Mouse (Mus musculus): Measurements from ENCODE around the gene Gm9639. TPM values are rescaled to one million over a fixed set of nuclear protein-coding genes. Genes with fewer than 3 reads are reported as not detected.

Gene Gm9639
- polyA plus RNA-seq, 2 experiments, result not detected

DNA sequence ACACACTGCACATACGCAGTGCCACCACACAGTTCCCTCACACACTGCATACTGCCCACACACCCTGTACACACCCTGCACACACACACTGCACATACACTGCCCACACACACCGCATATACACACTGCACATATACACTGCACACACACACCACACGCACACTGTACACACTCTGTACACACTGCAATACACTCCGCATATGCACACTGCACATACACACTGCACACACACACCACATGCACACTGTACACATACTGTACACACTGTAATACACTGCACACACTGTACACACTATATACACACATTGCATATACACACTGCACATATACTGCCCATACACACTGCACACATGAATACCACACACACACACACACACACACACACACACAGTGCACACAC lies 23.6 kb upstream of the Gm9639 start:
- Histone ChIP-seq H3K9me3 (ENCODE audit: control insufficient read depth, low read length) (no peaks in the 10 kb centered on the region), H3K4me2 (replicated peaks; ENCODE audit: low read depth, low read length, severe bottlenecking) (no peak overlapping the region), H3K4me1 (ENCODE audit: control insufficient read depth, insufficient read depth, low read length) (no peaks in the 10 kb centered on the region), H3K4me3 (replicated peaks; ENCODE audit: low read length) (no peak overlapping the region), H3K9ac (ENCODE audit: low read depth, low read length, severe bottlenecking) (no peak overlapping the region), H3K27ac (replicated peaks; ENCODE audit: low read depth, low read length) (no peak overlapping the region), H3K36me3 (ENCODE audit: control insufficient read depth, insufficient read depth, low read length) (no peaks in the 10 kb centered on the region), H3K27me3 (ENCODE audit: control insufficient read depth, insufficient read depth, low read length) (no peaks in the 10 kb centered on the region)
- DNase-seq (ENCODE audit: low spot score), result no peak
- 93% methylated on average over 4 of the region's 4 CpGs for WGBS
- no peak for ATAC-seq (ENCODE audit: low FRiP score, low read depth)
- no peak for TF ChIP-seq POLR2A (IDR thresholded peaks at IDR 0.05; ENCODE audit: borderline replicate concordance, extremely low read depth, insufficient read depth, insufficient read length)

DNA sequence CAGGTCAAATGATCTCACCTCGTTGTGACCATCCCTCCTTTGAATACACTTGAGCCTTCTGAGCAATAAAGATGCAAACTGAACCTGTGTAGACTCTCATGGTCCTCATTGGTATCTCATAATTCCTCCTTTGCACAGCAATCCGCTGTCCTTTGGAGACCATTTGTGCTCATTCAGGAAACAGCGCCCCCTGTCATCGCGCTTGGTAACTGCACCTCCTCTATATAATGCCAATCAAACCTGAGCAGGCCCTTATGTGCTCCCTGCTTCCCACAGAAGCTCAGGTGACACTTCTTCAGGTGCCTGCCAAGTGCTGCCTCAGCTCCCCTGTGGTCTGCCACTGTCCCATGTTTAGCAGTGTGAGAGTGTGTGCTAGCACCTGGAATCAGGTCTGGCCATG lies 20.6 kb upstream of the Gm9639 start:
- ATAC-seq (ENCODE audit: low FRiP score, low read depth) (no peak), DNase-seq (ENCODE audit: low spot score) (no peak)
- Histone ChIP-seq H3K9me3 (ENCODE audit: control insufficient read depth, low read length) (no peaks in the 10 kb centered on the region), H3K4me2 (replicated peaks; ENCODE audit: low read depth, low read length, severe bottlenecking) (no peak overlapping the region), H3K27ac (replicated peaks; ENCODE audit: low read depth, low read length) (no peak overlapping the region), H3K9ac (ENCODE audit: low read depth, low read length, severe bottlenecking) (no peak overlapping the region), H3K36me3 (ENCODE audit: control insufficient read depth, insufficient read depth, low read length) (no peaks in the 10 kb centered on the region), H3K27me3 (ENCODE audit: control insufficient read depth, insufficient read depth, low read length) (no peaks in the 10 kb centered on the region), H3K4me1 (ENCODE audit: control insufficient read depth, insufficient read depth, low read length) (no peaks in the 10 kb centered on the region), H3K4me3 (replicated peaks; ENCODE audit: low read length) (no peak overlapping the region)
- no peak for TF ChIP-seq POLR2A (IDR thresholded peaks at IDR 0.05; ENCODE audit: borderline replicate concordance, extremely low read depth, insufficient read depth, insufficient read length)
- WGBS, result 29% methylated on average over 5 of the region's 5 CpGs

DNA sequence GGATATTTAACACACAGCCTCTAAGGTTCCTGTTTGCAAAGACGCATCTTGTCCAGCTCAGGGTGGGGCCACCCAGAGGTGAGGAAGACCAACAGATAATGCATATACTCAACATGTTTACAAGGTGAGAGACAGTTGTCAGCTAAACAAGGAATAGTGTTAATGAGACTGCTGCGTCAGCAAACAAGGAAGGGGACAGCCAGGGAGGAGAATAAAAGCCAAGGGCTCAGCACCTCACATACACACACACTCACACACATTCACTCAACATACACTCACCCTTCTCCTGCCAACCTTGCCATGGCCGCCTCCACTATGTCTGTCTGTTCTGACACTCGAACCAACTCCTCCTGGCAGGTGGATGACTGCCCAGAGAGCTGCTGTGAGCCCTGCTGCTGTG lies 19.5 kb upstream of the Gm9639 start, which contains the start of gene Gm2696:
Gene Gm2696, plus strand, starts transcription at position 301 of the 400 bp plus-strand sequence.
- WGBS, result 48% methylated on average over 4 of the region's 4 CpGs
- Histone ChIP-seq H3K9me3 (ENCODE audit: control insufficient read depth, low read length) (no peaks in the 10 kb centered on the region), H3K27ac (replicated peaks; ENCODE audit: low read depth, low read length) (no peak within 1 kb of the TSS), H3K4me2 (replicated peaks; ENCODE audit: low read depth, low read length, severe bottlenecking) (no peak within 1 kb of the TSS), H3K4me3 (replicated peaks; ENCODE audit: low read length) (no peak within 1 kb of the TSS), H3K9ac (ENCODE audit: low read depth, low read length, severe bottlenecking) (no peak within 1 kb of the TSS), H3K36me3 (ENCODE audit: control insufficient read depth, insufficient read depth, low read length) (no peaks in the 10 kb centered on the region), H3K27me3 (ENCODE audit: control insufficient read depth, insufficient read depth, low read length) (no peaks in the 10 kb centered on the region), H3K4me1 (ENCODE audit: control insufficient read depth, insufficient read depth, low read length) (no peaks in the 10 kb centered on the region)
- TF ChIP-seq POLR2A (IDR thresholded peaks at IDR 0.05; ENCODE audit: borderline replicate concordance, extremely low read depth, insufficient read depth, insufficient read length), result no peak
- DNase-seq (ENCODE audit: low spot score), result no peak
- no peak for ATAC-seq (ENCODE audit: low FRiP score, low read depth)

DNA sequence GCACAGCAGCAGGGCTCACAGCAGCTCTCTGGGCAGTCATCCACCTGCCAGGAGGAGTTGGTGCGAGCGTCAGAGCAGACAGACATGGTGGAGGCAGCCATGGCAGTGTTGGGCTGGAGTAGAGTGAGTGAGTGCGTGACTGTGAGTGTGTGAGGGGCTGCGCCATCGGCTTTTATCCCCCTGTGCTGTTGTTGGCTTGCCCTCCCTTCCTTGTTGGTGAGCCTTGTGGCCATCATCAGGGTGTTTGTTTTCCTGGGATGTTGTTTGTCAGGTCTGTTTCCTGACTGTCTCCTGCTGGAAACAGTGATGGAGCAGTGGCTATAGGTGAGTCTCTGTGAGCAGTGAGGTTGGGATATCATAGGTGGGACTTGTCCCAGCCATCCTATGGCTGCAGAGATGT lies 16.9 kb upstream of the Gm9639 start, which contains the start of gene Gm9507:
Gene Gm9507, minus strand, starts transcription at position 101 of the 400 bp plus-strand sequence.
- no peak for DNase-seq (ENCODE audit: low spot score)

DNA sequence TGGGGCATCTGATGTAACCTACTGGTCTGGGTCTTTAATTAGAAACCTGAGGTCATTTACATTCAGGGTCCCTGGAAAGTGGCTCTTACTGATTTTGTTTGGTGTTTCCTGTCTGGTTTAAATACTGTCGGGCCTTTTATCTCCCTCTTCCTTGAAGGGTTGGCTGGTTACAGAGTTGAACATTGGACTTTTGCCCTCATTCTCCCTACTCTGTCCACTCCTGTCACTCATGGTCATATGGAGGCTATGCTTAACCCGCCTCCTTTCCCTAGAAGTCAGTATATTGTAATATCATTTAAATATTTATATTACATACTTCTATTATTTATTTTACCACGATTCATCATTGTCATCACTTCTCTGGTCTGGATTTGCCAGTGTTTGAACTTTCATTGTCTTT lies 9.2 kb upstream of the Gm9639 start:
- no peak overlapping the region for H3K9ac ChIP-seq (ENCODE audit: low read depth, low read length, severe bottlenecking)
- peaks cover 3% of the 10 kb centered on the region; the same call in 1 of the 2 replicates for H3K4me1 ChIP-seq (ENCODE audit: control insufficient read depth, insufficient read depth, low read length)
- no peaks in the 10 kb centered on the region for H3K27me3 ChIP-seq (ENCODE audit: control insufficient read depth, insufficient read depth, low read length)
- no peak overlapping the region for H3K27ac ChIP-seq (replicated peaks; ENCODE audit: low read depth, low read length)
- no peaks in the 10 kb centered on the region for H3K9me3 ChIP-seq (ENCODE audit: control insufficient read depth, low read length)
- 80% methylated on average over 3 of the region's 3 CpGs for WGBS
- ATAC-seq (ENCODE audit: low FRiP score, low read depth) (no peak), DNase-seq (ENCODE audit: low spot score) (no peak)
- TF ChIP-seq POLR2A (IDR thresholded peaks at IDR 0.05; ENCODE audit: borderline replicate concordance, extremely low read depth, insufficient read depth, insufficient read length), result no peak
- H3K4me3 ChIP-seq (replicated peaks; ENCODE audit: low read length), result no peak overlapping the region
- no peaks in the 10 kb centered on the region for H3K36me3 ChIP-seq (ENCODE audit: control insufficient read depth, insufficient read depth, low read length)
- no peak overlapping the region for H3K4me2 ChIP-seq (replicated peaks; ENCODE audit: low read depth, low read length, severe bottlenecking)

More for the DNA sequence above, 16.9 kb upstream of the Gm9639 start, which contains the start of gene Gm9507:
- Histone ChIP-seq H3K9me3 (ENCODE audit: control insufficient read depth, low read length) (no peaks in the 10 kb centered on the region), H3K9ac (ENCODE audit: low read depth, low read length, severe bottlenecking) (no peak within 1 kb of the TSS), H3K4me2 (replicated peaks; ENCODE audit: low read depth, low read length, severe bottlenecking) (no peak within 1 kb of the TSS), H3K27ac (replicated peaks; ENCODE audit: low read depth, low read length) (no peak within 1 kb of the TSS), H3K4me3 (replicated peaks; ENCODE audit: low read length) (no peak within 1 kb of the TSS), H3K36me3 (ENCODE audit: control insufficient read depth, insufficient read depth, low read length) (no peaks in the 10 kb centered on the region), H3K27me3 (ENCODE audit: control insufficient read depth, insufficient read depth, low read length) (no peaks in the 10 kb centered on the region), H3K4me1 (ENCODE audit: control insufficient read depth, insufficient read depth, low read length) (no peaks in the 10 kb centered on the region)
- 75% methylated on average over 3 of the region's 5 CpGs for WGBS
- TF ChIP-seq POLR2A (IDR thresholded peaks at IDR 0.05; ENCODE audit: borderline replicate concordance, extremely low read depth, insufficient read depth, insufficient read length), result no peak
- no peak for ATAC-seq (ENCODE audit: low FRiP score, low read depth)

All from limb, embryonic 14.5 days (tissue).